Mouse (Mus musculus) C2C12 (cell line): Measurements from ENCODE around the gene Erg28. TPM values are rescaled to one million over a fixed set of nuclear protein-coding genes. Genes with fewer than 3 reads are reported as not detected.

Source experiments
- H3K27me3 ChIP-seq: one replicate; pipeline ENCODE4 v1.6.1; 2011; ENCODE audit not compliant: control insufficient read depth, insufficient read depth, insufficient read length
- H3K36me3 ChIP-seq: one replicate; pipeline ENCODE4 v1.6.1; 2011; ENCODE audit not compliant: control insufficient read depth, insufficient read depth
- H3K4me3 ChIP-seq: one replicate; pipeline ENCODE4 v1.5.1; 2011; ENCODE audit warnings: mild to moderate bottlenecking, control low read depth; ENCODE audit not compliant: poor library complexity, insufficient read depth, severe bottlenecking
- H3K79me2 ChIP-seq: one replicate; pipeline ENCODE4 v1.6.1; 2011; ENCODE audit not compliant: control insufficient read depth, insufficient read depth
- H3K79me3 ChIP-seq: one replicate; pipeline ENCODE4 v1.6.1; 2011; ENCODE audit warnings: low read depth, control low read depth
- H3ac ChIP-seq: one replicate; pipeline ENCODE3; 2011; ENCODE audit warnings: low read depth; ENCODE audit not compliant: control insufficient read depth, insufficient read length
- CEBPB ChIP-seq: IDR thresholded peaks from one replicate; pipeline ENCODE4 v1.6.1; 2011; ENCODE audit warnings: low read depth, mild to moderate bottlenecking, control low read depth, moderate library complexity
- CTCF ChIP-seq: IDR thresholded peaks from one replicate; pipeline ENCODE4 v1.5.1; 2011; ENCODE audit not compliant: control insufficient read depth, insufficient read depth, insufficient read length
- FOSL1 ChIP-seq: IDR thresholded peaks from one replicate; pipeline ENCODE4 v1.8.0; 2011; ENCODE audit warnings: mild to moderate bottlenecking, low read length; ENCODE audit not compliant: poor library complexity, insufficient read depth, severe bottlenecking
- MAX ChIP-seq: IDR thresholded peaks from one replicate; pipeline ENCODE4 v1.6.1; 2011; ENCODE audit warnings: mild to moderate bottlenecking, control low read depth
- MYOD1 ChIP-seq: IDR thresholded peaks from one replicate; pipeline ENCODE4 v1.6.1; 2011; ENCODE audit warnings: low read depth; ENCODE audit not compliant: control insufficient read depth, insufficient read length
- MYOG ChIP-seq: IDR thresholded peaks from one replicate; pipeline ENCODE4 v1.6.1; 2011; ENCODE audit not compliant: control insufficient read depth, insufficient read length; ENCODE audit errors: extremely low read depth
- USF1 ChIP-seq: IDR thresholded peaks from one replicate; pipeline ENCODE4 v1.6.1; 2011; ENCODE audit warnings: low read depth, mild to moderate bottlenecking, control low read depth, moderate library complexity
- long read RNA-seq, 2 experiments: library from polyadenylated mRNA; unstranded; transcript quantifications; one replicate each; pipeline ENCODE4 v2.0.0; 2019 to 2020
- polyA plus RNA-seq: library from polyadenylated mRNA; unstranded; fragments of >200 nt; fragmentation: generic; extraction: Trizol; gene quantifications from one replicate; pipeline ENCODE4 v1.2.1, GENCODE M21; 2012; ENCODE audit warnings: missing spikeins

The Erg28 gene
- polyA plus RNA-seq: 51.4 TPM
- long read RNA-seq, experiment 1, transcript Erg28-201 (5 exons, 1,169 nt): major isoform, 61 of 72 reads
- long read RNA-seq, experiment 1, partial matches to known transcripts: 4 of 72 reads
- long read RNA-seq, experiment 1, other reads (novel, unspliced or antisense): 7 of 72 reads
- long read RNA-seq, experiment 2, transcript Erg28-201 (5 exons, 1,169 nt): major isoform, 32 of 43 reads
- long read RNA-seq, experiment 2, partial matches to known transcripts: 7 of 43 reads
- long read RNA-seq, experiment 2, other reads (novel, unspliced or antisense): 4 of 43 reads

DNA sequence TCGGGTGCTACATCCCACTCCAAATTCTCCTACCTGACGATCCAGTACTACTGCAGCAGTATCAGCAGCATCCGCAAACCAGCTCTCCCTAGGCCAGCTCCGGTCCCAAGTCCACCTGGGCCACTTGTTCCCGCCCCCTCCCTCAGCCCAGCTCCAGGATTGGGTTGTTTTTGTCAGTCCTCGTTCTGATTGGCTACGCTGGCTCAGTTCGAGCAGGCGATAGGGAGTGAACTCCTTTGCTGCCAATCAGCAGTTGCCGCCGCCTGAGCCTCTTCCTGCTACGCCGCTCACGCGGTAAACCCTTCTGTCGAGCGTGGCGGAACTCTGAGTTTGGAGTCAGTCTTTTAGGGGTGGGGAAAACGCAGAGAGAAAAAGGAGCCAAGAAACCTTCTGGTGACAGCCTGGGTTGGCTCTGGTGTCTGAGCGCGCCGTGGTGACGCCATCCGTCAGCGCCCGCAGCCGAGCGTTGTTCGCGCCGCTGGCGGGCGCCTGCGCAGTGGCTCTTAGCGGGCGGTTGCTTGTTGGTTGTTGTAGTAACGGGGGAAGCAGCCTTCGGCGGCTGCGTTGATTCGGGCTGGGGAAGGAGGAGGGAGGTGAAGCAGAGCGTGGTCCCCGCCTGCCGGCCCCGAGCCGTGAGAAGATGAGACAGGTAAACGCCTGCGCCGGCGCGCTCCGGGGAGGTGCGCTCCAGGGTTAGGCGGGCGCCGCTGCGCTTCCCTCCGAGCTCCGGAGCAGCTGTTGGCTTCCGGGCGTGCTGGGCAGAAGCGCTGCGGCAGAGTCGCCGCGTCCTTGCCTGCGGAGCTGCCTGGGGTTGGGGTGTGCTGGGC lies at the start of gene Erg28, which contains the start of gene Ttll5:
Erg28 (minus strand) TSS at position 113 of the 827 bp plus-strand sequence.
Ttll5 (plus strand) TSS at position 222 of the 827 bp plus-strand sequence.
- Histone ChIP-seq H3K79me3 (peaks cover 18% of the 10 kb centered on the region), H3K4me3 (peak within 1 kb of the TSS; percentile 75), H3K27me3 (no peaks in the 10 kb centered on the region), H3ac (peak within 1 kb of the TSS; percentile 96), H3K79me2 (peaks cover 51% of the 10 kb centered on the region), H3K36me3 (peaks cover 43% of the 10 kb centered on the region)
- no peak for TF ChIP-seq CTCF
- TF ChIP-seq CEBPB: no peak
- peak; percentile 34 for TF ChIP-seq MAX
- TF ChIP-seq MYOG: no peak
- TF ChIP-seq USF1: no peak
- no peak for TF ChIP-seq FOSL1
- TF ChIP-seq MYOD1: no peak

DNA sequence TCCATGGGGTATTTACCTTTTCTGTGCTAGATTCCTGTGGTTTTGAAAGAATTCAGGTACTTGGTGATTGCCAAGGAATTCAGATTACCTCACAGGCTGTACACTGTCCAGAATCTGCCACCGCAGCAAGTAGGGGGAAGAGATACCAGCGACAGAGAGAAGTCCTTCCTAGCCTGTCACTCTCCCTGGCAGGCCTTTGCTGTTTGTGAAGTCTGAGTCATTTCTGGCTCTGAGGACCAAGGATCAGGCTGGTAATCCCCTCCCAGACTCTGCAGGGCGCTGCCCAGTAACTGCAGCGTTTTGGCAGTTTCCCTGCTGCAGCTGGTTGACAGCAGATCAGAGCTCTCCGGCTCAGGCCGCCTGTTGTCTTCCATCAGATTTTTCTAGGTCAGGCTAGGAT lies 45.1 kb upstream of the Erg28 start:
- no peak overlapping the region for H3ac ChIP-seq
- no peak overlapping the region for H3K4me3 ChIP-seq
- H3K79me3 ChIP-seq: no peaks in the 10 kb centered on the region
- no peaks in the 10 kb centered on the region for H3K27me3 ChIP-seq
- H3K36me3 ChIP-seq: peaks cover 12% of the 10 kb centered on the region
- no peaks in the 10 kb centered on the region for H3K79me2 ChIP-seq
- no peak for TF ChIP-seq CTCF
- peak; percentile 65 for TF ChIP-seq MYOD1

DNA sequence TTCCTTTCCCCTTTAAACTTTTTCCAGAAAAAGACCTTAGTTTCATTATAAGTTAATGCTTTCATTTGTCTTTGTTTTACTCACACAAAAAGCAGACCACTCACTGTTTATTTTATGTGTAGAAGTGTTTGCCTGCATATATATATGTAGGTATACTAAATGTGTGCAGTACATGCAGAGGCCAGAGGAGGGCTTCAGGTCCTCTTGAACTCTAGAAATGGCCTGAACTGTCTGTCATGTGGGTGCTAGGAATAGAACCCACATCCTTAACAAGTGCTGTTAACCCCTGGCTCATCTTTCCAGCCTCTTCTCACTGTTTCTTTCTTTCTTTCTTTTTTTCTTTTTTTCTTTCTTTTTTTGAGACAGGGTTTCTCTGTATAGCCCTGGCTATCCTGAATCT lies 42.8 kb upstream of the Erg28 start:
- H3K4me3 ChIP-seq: no peak overlapping the region
- no peak for TF ChIP-seq MYOG
- TF ChIP-seq CEBPB: no peak
- TF ChIP-seq MAX: no peak
- no peak for TF ChIP-seq USF1
- TF ChIP-seq MYOD1: no peak
- TF ChIP-seq CTCF: no peak
- TF ChIP-seq FOSL1: no peak
- no peak overlapping the region for H3ac ChIP-seq
- H3K79me2 ChIP-seq: no peaks in the 10 kb centered on the region
- H3K36me3 ChIP-seq: peaks cover 10% of the 10 kb centered on the region
- no peaks in the 10 kb centered on the region for H3K79me3 ChIP-seq
- H3K27me3 ChIP-seq: no peaks in the 10 kb centered on the region

DNA sequence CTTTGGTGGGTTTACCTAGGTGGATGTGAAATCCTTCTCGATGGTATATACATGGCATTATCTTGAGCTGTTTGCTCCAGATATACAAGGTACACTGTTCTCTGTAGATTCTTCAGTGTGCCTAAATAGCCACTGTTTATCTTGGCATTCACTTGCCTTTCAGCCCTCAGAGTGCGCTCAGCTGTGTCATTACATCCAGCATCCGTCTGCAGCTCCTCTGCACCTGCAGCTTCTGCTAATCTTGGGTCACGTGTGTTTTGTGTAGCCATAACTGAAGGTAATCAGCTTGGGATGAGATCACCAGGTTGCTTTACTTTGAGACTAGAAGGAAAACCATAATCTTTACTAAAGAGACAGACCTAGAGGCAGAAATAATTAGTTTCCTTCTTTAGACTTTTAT lies 42.3 kb upstream of the Erg28 start:
- Histone ChIP-seq H3K79me2 (no peaks in the 10 kb centered on the region), H3K27me3 (no peaks in the 10 kb centered on the region), H3K79me3 (no peaks in the 10 kb centered on the region), H3ac (no peak overlapping the region), H3K36me3 (peaks cover 11% of the 10 kb centered on the region), H3K4me3 (no peak overlapping the region)
- no peak for TF ChIP-seq MYOG
- TF ChIP-seq CEBPB: no peak

DNA sequence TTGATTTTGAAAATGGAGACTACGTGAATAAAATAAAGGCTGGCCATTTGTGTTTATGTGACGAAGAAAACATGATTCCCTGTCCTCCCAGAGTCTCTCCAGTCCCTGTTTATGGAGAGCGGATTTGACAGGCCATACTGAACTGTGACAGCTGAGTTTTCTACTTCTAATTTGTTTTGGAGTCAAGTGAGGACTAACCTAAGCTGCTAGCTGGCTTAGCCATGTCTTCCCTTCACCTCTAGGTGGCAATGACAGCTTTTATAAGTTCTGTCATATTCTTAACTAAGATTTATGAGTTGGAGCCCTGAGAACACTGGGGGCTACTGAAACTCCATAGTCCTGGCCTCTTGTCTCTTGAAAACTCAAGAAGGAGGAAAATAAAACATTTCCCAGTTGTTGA lies 41.2 kb upstream of the Erg28 start:
- Histone ChIP-seq H3K79me2 (no peaks in the 10 kb centered on the region), H3K36me3 (peaks cover 13% of the 10 kb centered on the region), H3K4me3 (no peak overlapping the region), H3K79me3 (no peaks in the 10 kb centered on the region), H3ac (no peak overlapping the region), H3K27me3 (no peaks in the 10 kb centered on the region)
- TF ChIP-seq CTCF (peak; percentile 8), FOSL1 (no peak), CEBPB (no peak), MAX (no peak), USF1 (no peak), MYOD1 (no peak), MYOG (no peak)

DNA sequence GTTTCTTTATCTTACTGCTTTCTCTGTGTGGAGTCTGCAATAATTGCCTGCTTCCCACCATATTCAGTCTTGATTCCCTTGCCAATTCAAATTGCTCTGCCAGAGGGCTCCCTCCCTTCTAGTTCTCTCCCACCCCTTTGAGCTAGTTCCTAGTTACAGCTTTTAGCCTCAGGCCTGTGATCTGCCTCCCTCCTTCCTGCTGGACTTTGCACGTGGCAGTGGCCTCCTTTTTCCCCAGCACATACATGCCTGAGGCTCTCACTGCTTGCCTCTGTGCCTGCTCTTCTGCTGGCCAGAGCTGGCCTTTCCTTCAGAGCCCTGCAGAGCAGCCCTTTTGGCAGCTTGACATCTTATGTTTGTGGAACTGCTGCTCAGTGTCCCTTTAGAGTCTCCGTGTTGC lies 38.2 kb upstream of the Erg28 start:
- H3K4me3 ChIP-seq: no peak overlapping the region
- no peak for TF ChIP-seq MYOD1
- TF ChIP-seq MAX: no peak
- no peak for TF ChIP-seq CTCF
- TF ChIP-seq CEBPB: no peak
- TF ChIP-seq USF1: no peak
- TF ChIP-seq FOSL1: no peak
- no peaks in the 10 kb centered on the region for H3K79me2 ChIP-seq
- H3K27me3 ChIP-seq: no peaks in the 10 kb centered on the region
- H3K79me3 ChIP-seq: no peaks in the 10 kb centered on the region
- H3ac ChIP-seq: no peak overlapping the region
- peaks cover 17% of the 10 kb centered on the region for H3K36me3 ChIP-seq
